Mouse (Mus musculus) ES-E14 (cell line): ENCODE measurements at regions not wholly inside any gene's neighbourhood (a gene's known extent, or its start where the extent isn't known, plus 50 kb on each side); places are given as distances from the start of the nearest gene placed in this dataset.

Source experiments
- DNase-seq: peaks from one replicate; pipeline ENCODE4 v3.0.0-alpha.2; 2013; ENCODE audit warnings: low read depth, low spot score
- H3K27ac ChIP-seq: 2 replicates; pipeline ENCODE4 v1.5.1; 2012; ENCODE audit warnings: low read depth, mild to moderate bottlenecking, low read length, moderate library complexity, mixed read lengths; ENCODE audit not compliant: poor library complexity, insufficient read depth, severe bottlenecking
- H3K36me3 ChIP-seq: 2 replicates; pipeline ENCODE4 v1.6.1; 2012; ENCODE audit warnings: mild to moderate bottlenecking, low read length, moderate library complexity, mixed read lengths; ENCODE audit not compliant: control insufficient read depth, poor library complexity, insufficient read depth, severe bottlenecking
- H3K4me1 ChIP-seq, 2 experiments: fragments of 150-350 bp in 1 of 2; sonication (generic) in 1 of 2; 2 replicates each; pipeline ENCODE4 v1.6.1; 2012; ENCODE audit warnings: low read length in 2 of 2, mild to moderate bottlenecking in 1 of 2, mixed read lengths in 1 of 2; ENCODE audit not compliant: control insufficient read depth in 2 of 2, insufficient read depth in 2 of 2, poor library complexity in 1 of 2
- H3K4me3 ChIP-seq, 2 experiments: fragments of 150-350 bp in 1 of 2; sonication (generic) in 1 of 2; 2 replicates each; pipeline ENCODE4 v1.5.1; 2012; ENCODE audit warnings: low read length in 2 of 2, low read depth in 1 of 2, mild to moderate bottlenecking in 1 of 2, mixed read lengths in 1 of 2; ENCODE audit not compliant: insufficient read depth in 1 of 2, poor library complexity in 1 of 2, severe bottlenecking in 1 of 2
- H3K9ac ChIP-seq: 2 replicates; pipeline ENCODE4 v1.6.1; 2012; ENCODE audit warnings: low read depth, mild to moderate bottlenecking, low read length, mixed read lengths; ENCODE audit not compliant: poor library complexity, insufficient read depth, severe bottlenecking
- H3K9me3 ChIP-seq: fragments of 150-350 bp; sonication (generic); 2 replicates; pipeline ENCODE4 v1.6.1; 2012; ENCODE audit warnings: low read depth, mild to moderate bottlenecking, low read length; ENCODE audit not compliant: control insufficient read depth, insufficient read depth
- CHD2 ChIP-seq: IDR thresholded peaks from 2 replicates; pipeline ENCODE4 v1.6.1; 2014; ENCODE audit warnings: mild to moderate bottlenecking, low read depth, low read length, inconsistent platforms
- HCFC1 ChIP-seq: IDR thresholded peaks from 2 replicates; pipeline ENCODE4 v1.6.1; 2012; ENCODE audit warnings: low read length, inconsistent platforms, borderline replicate concordance; ENCODE audit not compliant: insufficient read depth
- MAFK ChIP-seq: IDR thresholded peaks from 2 replicates; pipeline ENCODE4 v1.6.1; 2014; ENCODE audit warnings: mild to moderate bottlenecking, low read depth, low read length, inconsistent platforms; ENCODE audit not compliant: insufficient read depth
- ZC3H11A ChIP-seq: IDR thresholded peaks from 2 replicates; pipeline ENCODE4 v1.6.1; 2012; ENCODE audit warnings: low read depth, mild to moderate bottlenecking, inconsistent platforms, low read length, borderline replicate concordance
- ZNF384 ChIP-seq: IDR thresholded peaks from 2 replicates; pipeline ENCODE4 v1.6.1; 2012; ENCODE audit warnings: low read depth, low read length, inconsistent platforms
- in situ Hi-C, 2 experiments: fragments of 600-800 bp; cut with MboI; formaldehyde crosslinking; loops; one replicate each; pipeline ENCODE4 v1.15.1; 2025; ENCODE audit warnings: low sequenced_read_pairs in 2 of 2, inconsistent platforms in 1 of 2; ENCODE audit not compliant: unreplicated experiment in 2 of 2

DNA sequence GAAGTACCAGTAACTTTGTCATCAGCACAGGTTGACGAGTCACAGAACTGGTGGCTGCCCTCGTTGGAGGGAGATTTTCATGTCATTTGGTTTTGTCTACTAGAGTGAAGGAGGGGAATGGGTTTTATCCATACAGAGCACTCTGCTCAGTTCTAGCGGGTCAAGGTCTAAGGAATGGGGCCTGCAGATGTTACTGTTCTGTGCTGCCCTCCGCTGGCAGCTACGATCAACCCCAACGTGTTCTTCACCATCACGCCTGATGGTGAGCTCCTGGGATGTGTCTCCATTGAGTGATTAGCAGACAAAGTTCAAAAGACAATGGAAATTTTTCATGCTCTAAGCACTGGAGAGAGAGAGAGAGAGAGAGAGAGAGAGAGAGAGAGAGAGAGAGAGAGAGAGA is 416.9 kb downstream of the Plekhb2 start:
- no peak overlapping the region for H3K27ac ChIP-seq
- H3K4me3 ChIP-seq = no peak overlapping the region
- no peaks in the 10 kb centered on the region for H3K36me3 ChIP-seq
- in situ Hi-C loops = no loop called here
- DNase-seq = peak; percentile 40
- H3K4me1 ChIP-seq = no peaks in the 10 kb centered on the region
- H3K9me3 ChIP-seq = no peaks in the 10 kb centered on the region
- H3K9ac ChIP-seq = no peak overlapping the region
- TF ChIP-seq ZC3H11A (0 out of 2 replicates have a peak, but pooled peaks have one; percentile 23), CHD2 (no peak), ZNF384 (no peak), MAFK (no peak), HCFC1 (no peak)

DNA sequence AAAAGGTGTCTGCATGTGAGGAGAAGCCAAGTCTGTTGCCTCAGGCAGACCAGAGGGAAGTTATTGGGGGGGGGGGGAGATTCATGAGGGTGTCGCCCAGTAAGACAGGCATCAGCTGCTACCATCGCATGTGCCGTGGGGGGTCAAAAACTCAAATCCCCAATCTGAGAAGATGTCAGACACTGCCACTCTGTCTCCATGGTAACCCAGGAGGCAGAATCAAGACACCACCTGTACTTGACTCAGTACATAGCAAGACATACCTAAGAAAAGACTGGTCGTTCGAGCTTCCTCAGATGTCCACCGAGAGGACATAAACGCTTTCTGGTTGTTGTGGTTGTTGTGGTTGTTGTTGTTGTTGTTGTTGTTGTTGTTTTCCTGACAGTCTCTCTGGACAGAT is 418.1 kb downstream of the Plekhb2 start:
- H3K9me3 ChIP-seq = no peaks in the 10 kb centered on the region
- TF ChIP-seq ZC3H11A (no peak), HCFC1 (no peak), CHD2 (no peak), ZNF384 (no peak), MAFK (no peak)
- no peaks in the 10 kb centered on the region for H3K4me1 ChIP-seq
- DNase-seq = no peak
- in situ Hi-C loops = no loop called here
- H3K9ac ChIP-seq = no peak overlapping the region
- H3K27ac ChIP-seq = no peak overlapping the region
- H3K4me3 ChIP-seq = no peak overlapping the region
- no peaks in the 10 kb centered on the region for H3K36me3 ChIP-seq

DNA sequence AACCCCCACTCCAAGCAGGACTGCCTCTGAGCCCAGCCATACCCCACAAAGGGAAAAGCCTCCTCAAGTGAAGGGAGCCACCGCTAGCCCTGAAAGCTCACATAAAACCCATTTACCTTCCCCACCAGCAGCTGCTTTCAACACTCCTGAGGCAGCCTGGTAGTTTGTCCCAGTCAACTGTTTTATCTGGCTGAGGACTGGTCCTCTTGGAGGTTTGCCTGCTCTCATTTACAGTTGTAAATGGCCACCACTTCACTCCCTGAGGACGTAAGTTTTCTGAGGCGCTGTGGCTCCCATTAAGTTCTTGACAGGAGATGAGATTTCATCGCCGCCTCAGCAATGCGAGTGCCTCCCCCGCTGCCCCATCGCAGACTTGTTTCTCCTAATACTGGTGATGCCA is 425.2 kb downstream of the Plekhb2 start:
- Histone ChIP-seq H3K27ac (no peak overlapping the region), H3K36me3 (no peaks in the 10 kb centered on the region; the same call in 1 of the 2 replicates), H3K4me1 (no peaks in the 10 kb centered on the region), H3K4me3 (no peak overlapping the region), H3K9ac (no peak overlapping the region), H3K9me3 (no peaks in the 10 kb centered on the region)
- TF ChIP-seq HCFC1 = no peak
- TF ChIP-seq CHD2 = no peak
- no peak for TF ChIP-seq ZNF384
- TF ChIP-seq ZC3H11A = no peak
- no peak for TF ChIP-seq MAFK
- in situ Hi-C loops = no loop called here
- no peak for DNase-seq
